Mouse (Mus musculus) adrenal gland, postnatal 4 days (tissue): ENCODE results near the gene Nos1ap. TPM values are rescaled to one million over a fixed set of nuclear protein-coding genes. Genes with fewer than 3 reads are reported as not detected.

Experiments
- DNase-seq, 2 experiments: peaks; one replicate each; pipeline ENCODE4 v3.0.0; 2021 to 2022; ENCODE audit warnings: low spot score in 2 of 2, mixed read lengths in 2 of 2
- total RNA-seq, 2 experiments: library from RNA; stranded (reverse); gene quantifications; 2 replicates each; pipeline ENCODE4 v1.2.3; 2021

The Nos1ap gene
- total RNA-seq, 2 experiments from 2014 or later = 31.7 to 37.5 TPM

GRCm38 (mm10) chr1:170302456-170302855, 287.2 kb downstream of the Nos1ap start:
- DNase-seq = no peak

GRCm38 (mm10) chr1:170301686-170302085, 288.0 kb downstream of the Nos1ap start:
- DNase-seq = no peak

GRCm38 (mm10) chr1:170299496-170299895, 290.2 kb downstream of the Nos1ap start:
- DNase-seq = no peak

GRCm38 (mm10) chr1:170294786-170295570, 294.7 kb downstream of the Nos1ap start:
- no peak for DNase-seq

DNA sequence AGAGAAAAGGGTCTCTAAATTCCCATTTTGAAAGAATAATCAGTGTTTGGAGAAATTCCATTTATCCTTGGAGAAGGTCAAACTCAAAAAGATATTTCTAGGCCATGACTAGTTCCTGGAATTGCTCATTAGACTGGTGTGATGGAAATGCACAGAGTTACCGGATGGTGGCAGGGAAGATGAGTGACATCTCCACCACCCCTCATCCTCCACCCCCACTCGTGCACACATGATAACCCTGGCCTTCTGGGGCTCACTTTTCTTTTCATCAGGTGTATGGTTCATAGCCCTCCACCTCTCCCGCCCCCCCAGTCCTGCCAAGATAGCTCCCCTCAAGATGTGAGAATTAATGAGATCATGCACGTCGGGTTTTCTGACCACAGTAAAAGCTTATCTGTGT, 296.4 kb downstream of the Nos1ap start:
- DNase-seq = no peak

DNA sequence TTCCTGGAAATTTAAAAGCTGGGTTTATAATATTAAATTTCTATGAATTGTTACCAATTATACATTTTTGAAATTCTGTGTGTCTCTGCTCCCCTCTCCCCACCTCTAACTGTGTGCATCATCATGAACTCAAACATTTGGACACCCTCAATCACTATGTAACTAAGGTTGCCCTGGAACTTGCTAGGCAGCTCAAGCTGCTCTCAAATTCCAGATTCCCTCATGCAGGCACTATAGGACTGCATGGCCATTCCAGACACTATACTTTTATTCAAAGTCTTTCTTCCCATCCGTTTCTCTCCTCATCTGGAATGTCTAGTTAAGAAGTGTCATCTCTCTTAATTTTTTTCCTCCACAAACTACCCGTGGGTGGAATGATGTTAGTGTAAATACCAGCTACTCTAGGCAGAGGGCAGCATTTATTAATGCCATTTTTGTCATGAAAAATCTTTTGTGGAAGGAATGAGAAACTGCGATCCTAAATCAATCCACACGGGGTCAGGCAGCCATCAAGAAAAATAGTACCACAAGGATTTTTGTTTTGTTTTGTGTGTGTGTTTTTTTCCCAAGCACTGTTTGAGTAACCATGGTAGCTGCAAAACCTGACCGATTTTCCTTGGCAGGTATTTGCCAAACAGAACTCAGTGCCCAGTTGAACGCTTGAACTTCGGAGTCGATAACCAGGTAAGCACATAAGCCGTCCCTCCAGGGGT, 297.3 kb downstream of the Nos1ap start:
- DNase-seq = peak in 1 of 2 experiments; percentile 13

DNA sequence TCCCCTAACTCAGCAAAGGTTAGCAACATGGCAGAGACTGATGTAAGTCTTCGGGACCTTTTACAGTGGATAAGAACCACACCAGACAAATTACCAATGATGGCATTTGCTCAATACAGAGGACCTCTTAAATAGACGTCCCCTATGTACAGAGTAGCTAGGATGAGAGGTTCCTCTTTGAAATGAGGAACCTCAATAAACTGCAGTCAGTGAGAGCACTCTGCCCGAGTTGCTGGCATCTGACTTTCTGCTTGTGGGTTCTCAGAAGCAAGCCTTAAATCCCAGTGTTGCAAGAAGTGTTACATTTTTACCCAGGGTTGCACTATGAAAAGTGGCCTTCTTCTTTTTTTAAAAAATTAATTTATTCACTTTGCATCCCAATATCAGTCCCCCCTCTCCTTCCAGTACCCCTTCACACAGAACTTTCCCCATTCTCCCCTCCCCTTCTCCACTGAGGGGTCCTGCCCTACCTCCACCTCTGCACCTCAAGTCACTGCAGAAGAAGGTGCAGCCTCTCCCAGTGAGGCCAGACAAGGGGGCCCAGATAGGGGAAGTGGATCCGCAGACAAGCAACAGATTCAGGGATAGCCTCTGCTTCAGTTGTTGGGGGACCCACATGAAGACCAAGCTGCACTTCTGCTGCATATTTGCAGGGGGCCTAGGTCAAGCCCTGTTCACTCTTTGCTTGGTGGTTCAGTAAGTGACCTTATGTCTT, 307.1 kb downstream of the Nos1ap start:
- DNase-seq = no peak

DNA sequence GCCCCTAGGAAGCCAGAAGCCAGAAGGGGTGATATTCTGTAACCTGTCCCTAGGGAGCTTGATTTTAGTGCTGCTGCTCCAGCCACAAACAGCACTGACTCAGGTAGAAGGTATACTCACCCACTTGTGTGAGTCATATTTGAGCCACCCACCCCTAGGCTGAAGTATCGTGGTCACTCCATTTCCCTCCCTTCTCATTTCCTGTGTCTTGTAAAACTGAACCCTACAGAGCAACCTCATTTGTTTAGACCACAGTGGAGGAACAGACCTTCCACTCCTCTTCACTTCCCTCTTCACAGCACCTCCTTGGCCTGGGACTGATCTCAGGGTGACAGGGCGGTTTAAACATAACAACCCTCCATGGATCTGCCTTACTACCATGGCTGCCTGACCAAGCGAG, 312.6 kb downstream of the Nos1ap start, which contains the start of gene Sh2d1b1:
Gene Sh2d1b1, plus strand, starts transcription at position 305 of the 400 bp plus-strand sequence.
- no peak for DNase-seq

- no peak for DNase-seq
Measured at GRCm38 (mm10) chr1:170273252-170273651, 316.4 kb downstream of the Nos1ap start.

GRCm38 (mm10) chr1:170270696-170271095, 319.0 kb downstream of the Nos1ap start:
- no peak for DNase-seq

GRCm38 (mm10) chr1:170270281-170270680, 319.4 kb downstream of the Nos1ap start:
- DNase-seq = no peak

DNA sequence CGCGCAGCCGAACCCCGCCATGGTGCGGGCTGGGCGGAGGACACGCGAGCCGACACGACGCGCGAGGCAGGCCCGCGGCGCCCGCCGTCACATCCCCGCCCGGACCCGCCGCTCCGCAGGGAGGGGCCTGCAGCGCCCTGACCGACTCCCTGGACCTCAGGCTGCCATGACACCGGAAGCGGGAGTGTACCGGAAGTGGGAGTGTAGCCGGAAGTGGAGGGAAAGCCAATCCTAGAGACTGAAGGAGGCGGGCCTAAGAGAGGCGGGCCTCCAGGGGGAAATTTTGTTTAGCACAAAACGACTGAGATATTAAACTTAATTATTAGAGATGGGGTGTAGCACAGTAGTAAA, 334.1 kb downstream of the Nos1ap start:
- peak; percentile 59 to 67 for DNase-seq

GRCm38 (mm10) chr1:170254893-170255559, 334.6 kb downstream of the Nos1ap start:
- DNase-seq = peak in 1 of 2 experiments; percentile 3

Other genes with a start within 250 kb of the Nos1ap start
- 10 to 100 TPM; 22.9 to 28.6 TPM for gene Olfml2b, start 54.7 kb upstream of the Nos1ap start, total RNA-seq